Mouse (Mus musculus) kidney, adult 8-10 months (tissue): ENCODE measurements around the gene Atp6v0a1.
"Not testable (repeated sequence)": the region's sequence is repeated elsewhere in the genome, so short reads cannot be mapped to it uniquely, and the experiment has no call there.

Source experiments
- DNase-seq, 2 experiments: peaks; one replicate each; pipeline ENCODE4 v3.0.0; 2022

The Atp6v0a1 gene

GRCm38 (mm10) chr11:100982087-100982486 lies 27.2 kb upstream of the Atp6v0a1 start:
- no peak for DNase-seq

GRCm38 (mm10) chr11:100983125-100983777 lies 26.0 kb upstream of the Atp6v0a1 start:
- peak; percentile 51 to 77 for DNase-seq

- no peak for DNase-seq
These were observed 25.5 kb upstream of the Atp6v0a1 start for GRCm38 (mm10) chr11:100983778-100984131.

- DNase-seq = no peak
These were observed 23.6 kb upstream of the Atp6v0a1 start for GRCm38 (mm10) chr11:100985607-100986006.

GRCm38 (mm10) chr11:100988674-100989073 lies 20.6 kb upstream of the Atp6v0a1 start:
- no peak for DNase-seq

- DNase-seq = no peak
These were observed 19.6 kb upstream of the Atp6v0a1 start for GRCm38 (mm10) chr11:100989666-100990065.

- DNase-seq = no peak
These were observed 18.2 kb upstream of the Atp6v0a1 start for GRCm38 (mm10) chr11:100991027-100991534.

- no peak for DNase-seq
These were observed 15.8 kb upstream of the Atp6v0a1 start for GRCm38 (mm10) chr11:100993437-100993836.

GRCm38 (mm10) chr11:100994233-100994632 lies 15.0 kb upstream of the Atp6v0a1 start:
- DNase-seq = no peak

- DNase-seq = no peak
These were observed 14.6 kb upstream of the Atp6v0a1 start for GRCm38 (mm10) chr11:100994655-100995054.

- no peak for DNase-seq
These were observed 12.8 kb upstream of the Atp6v0a1 start for GRCm38 (mm10) chr11:100996501-100996900.

GRCm38 (mm10) chr11:100998836-100999235 lies 10.4 kb upstream of the Atp6v0a1 start:
- no peak for DNase-seq

GRCm38 (mm10) chr11:100999254-100999653 lies 10.0 kb upstream of the Atp6v0a1 start:
- no peak for DNase-seq

- not testable (repeated sequence) for DNase-seq
These were observed 7.2 kb upstream of the Atp6v0a1 start for GRCm38 (mm10) chr11:101001875-101002552.

GRCm38 (mm10) chr11:101003025-101003685 lies 6.1 kb upstream of the Atp6v0a1 start:
- DNase-seq = peak; percentile 30 to 66

GRCm38 (mm10) chr11:101008206-101009045 lies 826 bp upstream of the Atp6v0a1 start:
- DNase-seq = peak; percentile 13 to 51

GRCm38 (mm10) chr11:101009888-101010784 lies 884 bp downstream of the Atp6v0a1 start:
- DNase-seq = peak in 1 of 2 experiments; percentile 9

GRCm38 (mm10) chr11:101011641-101012040 lies 2.4 kb downstream of the Atp6v0a1 start:
- DNase-seq = no peak

- no peak for DNase-seq
These were observed 14.1 kb downstream of the Atp6v0a1 start for GRCm38 (mm10) chr11:101023371-101023770.

GRCm38 (mm10) chr11:101024001-101024400 lies 14.7 kb downstream of the Atp6v0a1 start:
- no peak for DNase-seq

GRCm38 (mm10) chr11:101027121-101027520 lies 17.9 kb downstream of the Atp6v0a1 start:
- no peak for DNase-seq

- no peak for DNase-seq
These were observed 20.1 kb downstream of the Atp6v0a1 start for GRCm38 (mm10) chr11:101029320-101029719.
